Mouse (Mus musculus) stomach, postnatal 0 days (tissue): ENCODE measurements around the gene Commd4.

Experiments
- CTCF ChIP-seq: IDR thresholded peaks from 2 replicates; pipeline ENCODE4 v1.5.1; 2016; ENCODE audit warnings: antibody characterized with exemption, low read depth, mild to moderate bottlenecking, moderate library complexity
- EP300 ChIP-seq: optimal IDR thresholded peaks from 2 replicates; pipeline ENCODE3; 2016; ENCODE audit warnings: antibody characterized with exemption

- TF ChIP-seq CTCF: no peak
- TF ChIP-seq EP300: no peak
Measured at GRCm38 (mm10) chr9:57147205-57148143, 10.7 kb downstream of the Commd4 start.
